Mouse (Mus musculus): ENCODE measurements at regions not wholly inside any gene's neighbourhood (a gene's known extent, or its start where the extent isn't known, plus 50 kb on each side); places are given as distances from the start of the nearest gene placed in this dataset.

DNA sequence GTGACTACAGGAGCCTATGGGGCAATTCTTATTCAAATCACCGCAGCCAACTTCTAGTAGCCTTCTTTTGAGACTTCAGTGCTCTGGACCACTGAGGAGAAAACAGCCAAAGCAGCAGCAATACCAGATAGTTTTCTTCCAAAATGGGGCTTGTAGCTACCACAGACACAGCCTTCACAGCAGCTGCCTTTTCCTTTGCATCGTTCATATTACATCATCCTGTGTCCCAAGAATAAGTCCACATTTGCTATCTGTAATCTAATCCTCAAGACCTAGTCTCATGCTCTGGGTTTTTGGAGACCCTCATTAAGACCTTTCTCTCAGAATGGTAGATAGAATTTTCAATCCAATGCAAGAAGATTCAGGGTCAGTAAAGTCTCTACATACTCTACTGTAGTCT, 258.2 kb upstream of the Rbms1 start:
- no peak for DNase-seq

DNA sequence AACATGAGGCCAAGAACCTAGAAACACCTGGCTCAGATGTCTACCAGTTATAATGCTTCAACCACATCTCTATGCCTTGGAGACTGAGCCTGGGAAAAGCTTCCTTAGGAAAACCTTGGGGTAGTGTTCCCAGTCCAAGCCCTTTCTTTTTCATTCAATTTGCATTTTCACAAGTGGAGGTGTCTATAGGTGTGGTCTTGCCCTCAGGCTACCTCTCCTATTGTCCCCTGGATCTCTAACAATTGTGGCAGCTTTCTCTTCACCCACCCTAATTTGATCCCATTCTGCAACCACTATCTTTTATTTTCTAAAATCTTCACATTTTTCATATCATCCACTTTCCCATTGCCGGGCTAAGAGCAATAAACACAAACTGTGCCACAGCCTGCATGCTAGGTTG, 251.0 kb upstream of the Rbms1 start:
- no peak for DNase-seq

DNA sequence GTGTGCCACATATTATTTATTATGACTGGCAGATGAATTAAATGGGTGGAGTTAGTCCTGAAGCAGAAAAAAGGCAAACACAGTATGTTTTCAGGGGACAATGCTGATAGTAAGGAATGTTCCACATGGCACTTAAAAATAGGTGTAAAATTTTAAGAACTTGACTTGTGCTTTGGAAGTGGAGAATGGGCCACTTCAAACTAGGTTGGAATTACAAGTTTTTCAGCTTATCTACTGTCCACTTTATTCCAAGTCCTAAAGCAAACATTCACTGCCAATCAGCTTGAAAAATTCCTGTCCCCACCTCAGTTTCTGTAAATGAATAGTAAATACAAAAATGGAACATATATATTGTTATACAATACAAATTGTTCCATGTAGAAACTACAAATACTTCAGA, 238.4 kb upstream of the Rbms1 start:
- no peak for DNase-seq

DNA sequence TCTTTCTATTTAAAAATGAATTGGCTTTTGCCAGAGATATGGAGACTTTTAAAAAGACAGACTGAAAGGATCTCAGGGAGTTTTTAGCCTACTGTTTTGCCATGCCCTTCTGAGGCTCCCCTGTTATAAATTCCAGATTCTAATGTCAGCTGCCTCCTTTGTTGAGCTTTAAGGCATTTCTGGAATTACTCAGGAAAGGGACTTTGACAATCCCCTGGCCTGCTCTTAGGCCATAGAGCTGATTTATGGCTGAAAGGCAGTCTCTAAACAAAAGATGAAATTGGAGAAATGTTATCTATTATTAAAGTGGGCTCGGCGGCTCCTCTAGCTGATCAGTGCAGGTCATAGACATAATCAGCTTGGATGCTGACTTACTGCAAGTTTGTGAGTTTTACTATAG, 231.0 kb upstream of the Rbms1 start:
- DNase-seq, result no peak

DNA sequence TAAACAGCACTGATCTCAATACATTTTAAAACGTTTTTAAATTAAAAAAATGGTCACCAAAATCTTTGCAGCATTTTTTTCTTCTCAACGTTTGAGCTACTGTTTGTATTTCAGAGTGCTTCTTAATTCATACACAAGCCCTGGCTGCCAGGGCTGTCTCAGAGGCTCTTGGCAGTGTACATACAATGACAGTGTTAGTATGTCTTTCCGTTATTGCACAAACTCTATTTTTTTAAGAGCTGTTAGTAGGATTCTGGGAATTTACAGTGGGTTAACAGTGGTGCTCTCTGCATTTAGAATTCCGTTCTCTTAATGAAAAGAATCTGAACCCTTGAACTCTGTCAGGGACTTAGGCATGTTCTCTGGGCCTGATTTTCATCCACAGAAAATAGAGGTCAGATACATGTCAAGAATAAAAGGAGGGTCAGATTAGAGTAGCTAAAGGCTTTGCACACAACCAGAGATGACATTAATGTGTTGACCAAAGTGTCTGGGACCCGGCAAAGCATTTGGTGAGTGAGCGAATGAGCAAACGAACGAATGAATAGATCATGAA, 219.5 kb upstream of the Rbms1 start:
- DNase-seq, result no peak

DNA sequence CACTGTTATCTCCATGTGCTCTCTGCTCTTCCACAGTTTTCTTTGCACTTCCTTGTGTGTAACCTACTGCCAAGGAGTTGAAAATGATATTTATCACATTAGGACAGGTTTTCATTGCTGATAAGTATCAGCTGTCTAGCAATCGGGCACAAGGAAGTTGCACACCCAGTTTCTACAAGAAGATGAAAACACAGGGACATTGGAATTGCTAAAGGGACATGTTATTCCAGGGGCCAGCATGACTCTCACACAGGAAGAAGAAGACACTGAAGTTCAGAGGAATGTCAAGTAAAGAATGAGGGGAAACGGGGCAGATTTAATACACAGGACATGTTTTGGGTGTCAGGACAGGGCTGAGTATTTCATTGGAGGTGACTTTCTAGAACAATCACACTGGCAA, 214.8 kb upstream of the Rbms1 start:
- no peak for DNase-seq

DNA sequence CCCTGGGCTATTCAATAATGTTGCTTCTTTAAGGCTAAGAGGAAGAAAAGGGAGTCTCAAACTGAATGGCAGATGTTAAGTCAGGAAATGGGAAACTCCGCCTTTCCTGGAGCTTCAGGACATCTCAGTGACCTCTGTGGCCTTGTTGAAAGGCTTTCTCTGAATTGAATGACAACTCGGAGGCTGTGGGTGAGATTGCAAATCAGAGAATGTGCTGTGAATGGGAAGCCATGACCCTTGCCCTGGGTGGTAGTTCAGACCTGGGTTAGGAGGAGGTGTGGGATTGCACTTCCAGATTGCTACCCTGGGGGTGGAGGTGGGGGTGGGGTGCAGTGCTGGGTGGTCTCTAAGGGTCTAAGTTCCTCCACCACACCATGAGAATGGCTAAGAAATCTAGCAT, 213.8 kb upstream of the Rbms1 start:
- no peak for DNase-seq

DNA sequence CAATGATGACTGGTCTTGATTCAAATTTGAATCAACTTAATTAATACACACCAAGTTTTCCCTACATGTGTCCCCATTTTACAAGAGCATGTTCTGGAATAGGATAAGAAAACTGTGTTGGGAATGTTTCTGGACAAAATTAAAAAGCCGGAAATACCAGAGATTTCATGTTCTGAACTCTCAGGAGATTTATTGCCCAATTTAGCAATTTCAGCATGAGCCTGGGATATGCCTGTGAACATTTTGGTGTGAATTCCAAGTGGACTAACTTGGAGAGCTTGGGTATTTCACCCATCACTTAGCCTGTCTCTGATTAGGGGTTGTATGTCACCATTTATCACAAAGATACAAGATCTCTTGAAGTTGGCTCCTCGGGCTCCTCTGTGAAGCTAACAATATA, 210.6 kb upstream of the Rbms1 start:
- no peak for DNase-seq

DNA sequence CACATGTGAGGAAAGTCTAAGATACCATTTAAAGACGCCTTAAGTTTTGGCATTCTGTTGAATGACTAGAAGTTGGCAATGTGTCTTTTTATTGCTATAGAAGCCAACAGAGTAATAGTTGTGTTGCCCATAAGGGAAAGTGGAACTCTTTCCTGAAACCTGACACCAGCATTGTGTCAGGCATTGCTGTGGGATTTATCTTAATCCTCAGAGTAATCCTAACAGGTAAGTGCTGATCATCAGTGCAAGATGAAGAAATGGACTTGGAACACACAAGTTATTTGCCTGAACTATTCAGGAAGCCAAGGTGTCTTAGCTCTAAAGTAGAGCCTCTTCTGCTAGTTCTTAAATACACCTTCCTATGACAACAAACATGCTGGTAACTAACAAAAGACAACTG, 198.3 kb upstream of the Rbms1 start:
- no peak for DNase-seq

DNA sequence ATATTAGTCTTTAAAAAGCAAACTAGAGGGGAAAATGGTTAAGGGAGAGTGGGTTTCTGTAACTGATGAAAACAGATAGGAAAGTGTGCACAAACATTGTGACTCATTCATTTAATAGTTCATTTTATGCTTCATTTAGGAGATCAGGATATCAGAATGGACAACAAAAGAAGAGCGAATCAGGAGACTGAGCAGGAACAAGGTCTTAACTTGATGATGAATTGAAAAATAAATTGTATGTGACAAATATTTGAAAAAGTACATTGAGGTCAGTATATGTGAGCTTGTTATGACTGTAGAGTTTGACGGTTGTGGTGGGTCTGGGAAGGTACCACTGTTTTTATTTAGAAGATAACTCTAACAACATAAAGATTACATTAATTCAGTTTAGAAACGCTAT, 196.8 kb upstream of the Rbms1 start:
- no peak for DNase-seq

DNA sequence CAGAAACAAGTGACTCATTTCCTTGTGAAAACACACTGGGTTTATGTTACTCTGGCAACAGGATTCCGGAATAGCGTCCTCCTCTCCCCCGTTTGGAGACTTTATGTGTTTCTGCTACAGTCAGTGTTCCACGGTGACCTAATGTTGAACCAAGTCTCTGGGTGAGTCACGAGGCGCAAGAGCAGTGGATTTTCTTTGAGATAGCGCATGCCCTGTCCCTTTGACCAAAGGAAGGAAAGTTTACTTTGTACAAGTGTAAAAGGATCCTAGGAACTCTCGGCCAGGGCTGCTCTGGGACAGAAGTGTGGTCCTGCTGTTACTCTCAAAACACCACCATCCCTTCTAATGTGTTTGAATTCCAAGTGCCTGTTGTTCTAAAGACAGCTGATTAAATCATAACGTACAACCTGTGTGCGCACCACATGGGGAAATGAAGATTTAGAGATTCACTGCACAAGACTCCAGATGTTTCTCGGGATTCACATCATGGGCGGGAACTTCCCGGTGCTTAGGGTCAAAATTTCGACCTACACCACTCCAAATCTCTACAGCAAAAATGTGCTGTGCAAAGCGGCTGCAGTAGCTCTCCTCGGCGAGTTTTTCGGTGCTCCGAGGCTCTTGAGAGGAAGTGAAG, 176.1 kb upstream of the Rbms1 start:
- DNase-seq, result no peak

DNA sequence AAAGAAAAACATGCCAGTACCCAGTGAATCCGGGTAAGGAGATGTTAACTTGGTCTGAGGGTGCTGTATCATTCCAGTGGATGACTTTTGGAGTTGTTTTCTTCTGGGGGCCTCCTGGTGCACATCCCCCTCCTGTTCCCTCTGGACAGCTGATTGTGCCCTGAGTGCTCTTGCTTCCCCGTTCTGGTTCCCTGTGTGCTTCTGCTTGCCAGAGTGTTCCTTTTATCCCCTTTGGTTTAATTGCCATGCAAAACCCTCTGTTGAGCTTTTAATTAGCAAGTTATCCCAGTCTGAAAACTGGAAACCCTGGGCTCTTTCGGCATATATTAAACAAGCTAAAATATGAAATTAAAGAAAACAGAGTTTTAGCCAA, 175.6 kb upstream of the Rbms1 start:
- no peak for DNase-seq

DNA sequence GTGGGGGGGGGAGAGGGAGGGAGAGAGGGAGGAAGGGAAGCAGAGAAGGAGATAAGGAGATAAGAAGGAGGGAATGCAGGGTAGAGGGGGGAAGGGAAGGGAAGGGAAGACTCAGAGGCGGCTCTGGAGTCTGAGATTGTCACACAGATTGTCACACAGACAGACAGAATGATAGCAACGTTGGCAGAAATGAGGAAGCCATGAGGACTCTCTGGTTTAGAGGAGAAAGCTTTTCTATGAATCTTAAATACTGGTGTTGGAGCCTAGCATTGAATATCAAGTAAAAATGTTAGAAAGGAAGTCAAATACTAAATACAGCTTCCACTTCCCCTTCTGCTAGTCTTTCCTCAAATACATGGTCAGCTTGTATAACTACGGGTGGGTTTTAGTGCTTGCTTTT, 174.4 kb upstream of the Rbms1 start:
- no peak for DNase-seq

DNA sequence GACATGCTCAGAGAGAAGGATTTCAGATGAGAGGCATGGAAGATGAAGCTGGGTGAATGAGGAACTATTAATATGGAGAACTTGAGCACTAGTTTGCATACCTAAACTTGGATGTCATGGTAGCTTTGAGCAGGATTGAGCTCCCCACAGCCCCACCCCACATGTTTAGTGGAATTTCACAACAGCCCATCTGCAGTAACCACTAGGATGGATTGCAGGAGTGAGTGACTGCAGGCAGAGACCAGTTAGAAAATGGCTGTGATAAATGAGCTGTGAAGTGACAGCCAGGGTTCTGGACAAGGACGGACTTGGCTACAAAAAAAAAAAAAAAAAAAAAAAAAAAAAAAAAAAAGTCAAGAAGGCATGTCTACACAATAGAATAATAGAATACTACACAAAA, 173.9 kb upstream of the Rbms1 start:
- DNase-seq, result no peak

DNA sequence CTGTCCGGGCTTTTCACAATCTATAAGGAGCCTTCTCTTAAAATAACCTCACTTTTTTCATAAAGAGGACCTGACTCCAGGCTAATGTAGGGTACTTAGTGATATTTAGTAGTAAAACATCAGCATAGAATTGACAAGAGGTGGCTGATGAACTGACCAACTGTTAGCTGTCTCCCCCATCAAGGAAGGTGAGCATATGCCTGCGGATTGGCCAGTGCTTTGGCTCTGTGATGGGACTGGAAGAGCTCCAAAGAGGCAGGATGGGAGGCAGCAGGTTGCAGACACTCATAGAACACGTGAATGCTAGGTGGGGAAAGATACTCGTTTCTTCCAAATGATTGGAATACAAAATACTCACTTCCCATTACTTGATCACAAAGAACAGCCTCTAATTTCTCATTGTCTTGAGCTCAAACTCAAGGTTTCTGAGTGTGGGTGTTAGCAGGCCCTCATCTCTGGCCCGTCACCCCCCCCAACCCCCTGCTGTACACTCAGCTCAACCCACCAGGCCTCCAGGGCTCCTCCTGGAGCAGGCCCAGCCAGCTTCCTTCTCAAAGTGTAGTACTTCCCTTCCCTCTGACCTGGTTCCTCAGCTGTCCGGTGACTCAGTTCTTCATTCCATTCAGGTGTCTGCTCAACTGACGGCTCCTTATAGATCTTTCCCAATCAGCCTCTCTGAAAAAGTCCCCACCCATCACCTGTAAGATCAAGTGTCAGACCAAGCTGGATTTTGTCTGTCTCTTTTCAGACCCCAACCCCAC, 160.2 kb upstream of the Rbms1 start:
- DNase-seq, result no peak

DNA sequence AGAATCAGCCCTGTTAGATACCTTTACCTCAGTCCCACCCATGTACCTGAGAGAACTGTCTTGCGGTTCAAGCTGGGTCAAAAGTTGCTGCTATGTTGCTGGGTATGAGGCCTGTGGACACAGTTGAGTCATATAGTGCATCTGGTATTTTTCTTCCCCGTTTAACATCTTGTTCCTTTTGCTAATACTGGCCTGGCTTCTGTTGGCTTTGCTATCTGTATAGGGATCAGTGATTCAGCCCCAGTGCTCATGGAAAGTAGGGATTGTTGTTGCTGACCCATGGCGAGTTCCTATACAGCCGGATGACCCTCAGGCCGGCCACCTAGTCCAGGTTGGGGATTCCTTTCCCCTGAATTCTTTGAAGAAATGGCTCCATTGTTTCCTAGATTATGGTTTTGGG, 158.3 kb upstream of the Rbms1 start:
- DNase-seq, result no peak

DNA sequence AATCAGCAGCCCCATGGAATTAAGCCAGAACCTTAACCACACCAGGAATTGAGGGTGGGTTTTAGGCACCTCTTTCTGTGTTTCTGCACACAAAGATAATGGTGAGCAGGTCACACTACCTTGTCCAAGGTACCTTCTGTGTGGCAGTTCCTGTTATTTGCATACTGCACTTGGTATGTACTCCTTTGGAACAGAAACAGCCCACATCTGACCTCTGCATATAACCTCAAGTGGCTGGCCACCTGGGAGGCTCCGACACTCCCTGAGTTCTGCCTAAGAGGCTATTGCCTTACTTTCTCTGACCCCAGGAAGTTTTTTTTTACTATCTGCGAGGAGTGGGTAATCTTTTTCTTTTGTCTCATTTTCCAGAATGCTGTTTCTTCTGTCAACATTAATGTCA, 151.6 kb upstream of the Rbms1 start:
- DNase-seq, result no peak

DNA sequence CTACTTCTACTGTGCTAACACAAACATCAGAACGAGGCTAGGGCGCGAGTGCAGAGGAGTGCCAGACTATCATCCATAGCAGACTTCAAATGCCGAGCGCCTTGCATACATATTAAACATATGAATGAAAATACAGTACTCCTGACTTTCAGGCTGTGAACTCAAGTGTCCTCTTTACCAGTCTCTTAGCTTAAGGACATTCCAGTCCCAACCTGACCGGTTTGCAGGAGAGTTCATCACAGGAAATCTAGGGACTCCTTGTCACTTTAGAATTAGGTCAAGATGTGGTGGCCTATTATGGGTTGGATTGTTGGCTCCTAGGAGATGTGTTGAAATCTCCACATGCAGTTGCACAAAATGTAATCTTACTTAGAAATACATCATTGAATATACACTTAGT, 150.9 kb upstream of the Rbms1 start:
- no peak for DNase-seq

DNA sequence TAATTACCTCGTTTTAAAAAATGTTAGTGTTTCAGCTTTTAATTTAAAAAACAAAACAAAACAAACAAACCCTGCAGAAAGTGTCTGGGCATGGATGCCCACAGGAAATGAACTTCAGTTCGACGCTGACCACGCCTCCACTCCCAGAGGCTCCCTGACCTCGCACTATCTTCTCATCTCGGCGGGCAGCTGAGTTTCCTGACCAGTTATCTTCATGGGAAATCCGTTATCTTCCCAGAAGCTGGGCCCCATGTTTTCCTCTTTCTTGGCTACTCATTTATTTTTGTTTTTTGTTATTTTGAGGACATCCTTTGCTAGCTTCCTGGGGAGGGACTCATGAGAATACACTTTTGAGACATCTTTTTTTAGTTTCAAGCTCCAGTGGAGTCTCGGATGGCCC, 147.6 kb upstream of the Rbms1 start:
- DNase-seq, result no peak

DNA sequence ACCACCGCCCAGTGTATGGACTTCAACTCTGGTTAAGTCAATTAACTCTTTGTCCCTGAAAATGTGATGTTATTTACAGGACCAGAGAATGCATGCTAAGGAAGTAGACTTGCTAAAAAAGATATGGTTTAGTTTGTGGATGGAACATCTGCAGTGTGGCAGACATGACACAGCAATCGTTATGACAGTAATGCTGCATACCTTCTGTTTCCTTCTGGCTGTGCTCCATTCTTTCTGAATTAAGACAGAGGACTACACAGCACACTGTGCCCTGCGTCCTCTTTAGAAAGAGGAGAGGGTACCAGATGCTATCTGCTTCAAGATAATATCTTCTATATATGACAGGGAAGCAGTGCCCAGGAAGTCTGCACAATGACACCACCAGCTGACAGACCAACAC, 146.6 kb upstream of the Rbms1 start:
- DNase-seq, result no peak

DNA sequence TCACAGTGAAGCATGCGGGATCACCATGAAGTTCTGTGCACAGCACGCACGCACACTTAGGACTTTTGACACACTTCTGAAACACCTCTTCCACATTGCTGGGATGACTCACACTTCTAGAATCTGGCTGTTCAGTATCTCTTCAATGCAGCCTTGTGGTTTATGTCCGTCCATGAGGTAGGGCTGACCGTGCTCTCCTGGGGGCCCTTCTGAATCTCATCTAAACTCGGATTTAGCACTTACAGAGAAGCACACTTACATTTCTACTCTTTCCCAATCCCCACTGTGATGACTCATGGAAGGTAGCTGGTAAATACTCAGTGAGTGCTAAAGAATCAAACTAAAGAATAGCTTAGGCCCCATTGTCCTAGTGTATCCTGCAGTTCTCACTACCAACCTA, 142.2 kb upstream of the Rbms1 start:
- no peak for DNase-seq

DNA sequence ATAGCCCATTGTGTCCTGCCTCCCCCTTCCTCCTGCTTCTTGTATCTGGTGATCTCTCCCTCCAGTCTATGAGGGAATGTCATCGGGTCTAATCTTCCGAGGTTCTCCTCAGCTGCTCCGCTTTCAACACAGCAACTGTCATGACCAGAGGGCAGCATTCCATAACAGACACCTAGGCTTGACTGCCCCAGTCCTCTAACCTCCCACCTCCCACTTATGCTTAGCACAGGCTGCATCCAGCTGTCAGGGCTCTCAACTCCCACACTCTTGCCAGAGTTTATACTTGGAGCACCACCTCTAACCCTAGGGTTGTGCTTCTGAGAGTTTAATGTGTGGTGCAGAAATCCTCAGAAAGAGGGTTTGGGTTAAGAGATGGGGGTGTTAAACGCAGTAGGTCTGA, 137.9 kb upstream of the Rbms1 start:
- no peak for DNase-seq

DNA sequence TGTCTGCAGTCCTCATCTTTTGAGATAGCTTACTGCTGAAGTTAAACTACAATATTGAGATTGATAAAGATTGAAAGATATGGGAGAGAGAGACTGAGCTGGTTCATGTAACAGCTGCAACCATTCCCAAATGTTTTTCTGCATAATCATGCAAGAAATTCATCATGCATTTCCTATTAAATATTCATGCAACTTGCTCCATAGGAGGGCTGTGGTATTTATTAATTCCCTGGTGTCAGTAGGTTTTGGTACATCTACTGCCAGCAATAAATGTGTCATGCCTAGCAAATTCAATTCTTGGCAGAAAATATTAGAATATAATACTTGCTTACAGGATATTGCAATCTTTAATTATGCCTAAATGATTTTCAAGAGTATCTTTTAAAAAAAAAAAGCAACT, 125.5 kb upstream of the Rbms1 start:
- no peak for DNase-seq

DNA sequence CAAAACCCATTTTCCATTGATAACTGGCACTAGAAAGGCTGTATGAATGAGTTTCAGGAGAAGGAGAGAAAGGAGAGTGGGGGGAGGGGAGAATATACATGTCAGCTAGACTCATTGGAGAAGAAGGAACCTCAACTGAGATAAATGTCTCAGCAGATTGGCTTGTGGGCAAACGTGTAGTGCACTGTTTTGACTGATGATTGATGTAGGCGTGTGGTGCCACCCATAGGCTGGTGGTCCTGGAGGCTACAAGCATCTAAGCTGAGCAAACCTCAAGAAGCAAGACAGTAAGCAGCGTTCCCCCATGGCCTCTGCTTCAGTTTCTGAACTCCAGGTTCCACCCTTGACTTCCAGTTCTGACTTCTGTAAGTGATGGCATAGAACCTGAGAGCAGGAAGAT, 121.8 kb upstream of the Rbms1 start:
- no peak for DNase-seq

DNA sequence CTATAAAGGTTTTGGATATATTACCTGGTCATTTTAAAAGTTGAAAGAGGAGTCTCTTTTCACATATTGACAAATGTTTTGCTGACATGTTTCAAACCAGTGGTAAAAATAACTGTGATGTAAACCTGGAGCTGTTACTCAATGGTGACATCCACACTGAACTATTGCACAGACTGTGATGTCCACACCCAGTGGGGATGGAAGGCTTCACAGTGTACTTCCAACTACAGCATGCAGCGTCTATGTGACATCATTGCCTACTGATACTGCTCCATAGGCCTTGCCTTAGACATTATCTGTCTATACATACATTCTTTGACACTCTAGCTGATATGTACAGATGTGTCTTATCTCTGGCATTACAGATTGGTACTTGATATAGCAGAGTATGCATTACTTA, 120.1 kb upstream of the Rbms1 start:
- DNase-seq, result no peak

Measured in B cell, adult 2 months (primary cell).